Mouse (Mus musculus) mouse trophoblast stem cell (cell line): ENCODE results near the gene Foxp1.

Experiments
- in situ Hi-C, 2 experiments: fragments of 300-500 bp; cut with MseI, MboI; formaldehyde crosslinking; loops; 2 replicates in 1 of 2; 3 replicates in 1 of 2; pipeline ENCODE4 v1.15.1; 2025

The Foxp1 gene

GRCm38 (mm10) chr6:99263061-99263885 is 259.2 kb downstream of the Foxp1 start:
- in situ Hi-C loops, result no loop called here

GRCm38 (mm10) chr6:99261737-99262130 is 260.8 kb downstream of the Foxp1 start:
- in situ Hi-C loops, result no loop called here

GRCm38 (mm10) chr6:99260941-99261736 is 261.4 kb downstream of the Foxp1 start:
- in situ Hi-C loops, result no loop called here

GRCm38 (mm10) chr6:99258346-99258745 is 264.2 kb downstream of the Foxp1 start:
- in situ Hi-C loops, result no loop called here

- in situ Hi-C loops, result no loop called here
These were observed 264.8 kb downstream of the Foxp1 start for GRCm38 (mm10) chr6:99257676-99258075.

GRCm38 (mm10) chr6:99253331-99253730 is 269.2 kb downstream of the Foxp1 start:
- in situ Hi-C loops, result no loop called here

GRCm38 (mm10) chr6:99252816-99253215 is 269.7 kb downstream of the Foxp1 start:
- in situ Hi-C loops, result no loop called here

- in situ Hi-C loops, result no loop called here
These were observed 270.6 kb downstream of the Foxp1 start for GRCm38 (mm10) chr6:99251924-99252323.

GRCm38 (mm10) chr6:99251222-99251621 is 271.3 kb downstream of the Foxp1 start:
- in situ Hi-C loops, result no loop called here

- in situ Hi-C loops, result no loop called here
These were observed 273.0 kb downstream of the Foxp1 start for GRCm38 (mm10) chr6:99249496-99250030.

- in situ Hi-C loops, result no loop called here
These were observed 274.1 kb downstream of the Foxp1 start for GRCm38 (mm10) chr6:99248396-99248795.

GRCm38 (mm10) chr6:99241625-99242395 is 280.7 kb downstream of the Foxp1 start:
- in situ Hi-C loops, result no loop called here

GRCm38 (mm10) chr6:99240764-99241163 is 281.8 kb downstream of the Foxp1 start:
- in situ Hi-C loops, result no loop called here

- in situ Hi-C loops, result no loop called here
These were observed 286.9 kb downstream of the Foxp1 start for GRCm38 (mm10) chr6:99235588-99235987.

- in situ Hi-C loops, result no loop called here
These were observed 289.1 kb downstream of the Foxp1 start for GRCm38 (mm10) chr6:99233411-99233810.

- in situ Hi-C loops, result no loop called here
These were observed 294.1 kb downstream of the Foxp1 start for GRCm38 (mm10) chr6:99228336-99228870.

- in situ Hi-C loops, result no loop called here
These were observed 301.4 kb downstream of the Foxp1 start for GRCm38 (mm10) chr6:99221147-99221546.

- in situ Hi-C loops, result no loop called here
These were observed 302.0 kb downstream of the Foxp1 start for GRCm38 (mm10) chr6:99220472-99220871.

- in situ Hi-C loops, result no loop called here
These were observed 304.7 kb downstream of the Foxp1 start for GRCm38 (mm10) chr6:99217846-99218245.

GRCm38 (mm10) chr6:99217155-99217554 is 305.4 kb downstream of the Foxp1 start:
- in situ Hi-C loops, result no loop called here

GRCm38 (mm10) chr6:99212461-99212860 is 310.1 kb downstream of the Foxp1 start:
- in situ Hi-C loops, result no loop called here
